Mouse (Mus musculus) myocyte (in vitro differentiated cells): ENCODE data around the gene Astn1.

Source experiments
- E2F4 ChIP-seq: IDR thresholded peaks from one replicate; pipeline ENCODE4 v1.6.1; 2011; ENCODE audit warnings: mild to moderate bottlenecking, control low read depth, moderate library complexity; ENCODE audit not compliant: insufficient read depth
- MAX ChIP-seq: IDR thresholded peaks from one replicate; pipeline ENCODE4 v1.6.1; 2011; ENCODE audit warnings: low read depth, mild to moderate bottlenecking, control low read depth
- POLR2A ChIP-seq: IDR thresholded peaks from one replicate; pipeline ENCODE4 v1.6.1; 2011; ENCODE audit warnings: low read depth, mild to moderate bottlenecking, control low read depth, moderate library complexity; ENCODE audit not compliant: insufficient read length
- POLR2AphosphoS2 ChIP-seq: IDR thresholded peaks from one replicate; pipeline ENCODE4 v1.6.1; 2011; ENCODE audit warnings: low read depth, control low read depth; ENCODE audit not compliant: insufficient read length
- TCF12 ChIP-seq: IDR thresholded peaks from one replicate; pipeline ENCODE4 v1.6.1; 2011; ENCODE audit warnings: mild to moderate bottlenecking, control low read depth; ENCODE audit not compliant: poor library complexity, insufficient read depth, severe bottlenecking

DNA sequence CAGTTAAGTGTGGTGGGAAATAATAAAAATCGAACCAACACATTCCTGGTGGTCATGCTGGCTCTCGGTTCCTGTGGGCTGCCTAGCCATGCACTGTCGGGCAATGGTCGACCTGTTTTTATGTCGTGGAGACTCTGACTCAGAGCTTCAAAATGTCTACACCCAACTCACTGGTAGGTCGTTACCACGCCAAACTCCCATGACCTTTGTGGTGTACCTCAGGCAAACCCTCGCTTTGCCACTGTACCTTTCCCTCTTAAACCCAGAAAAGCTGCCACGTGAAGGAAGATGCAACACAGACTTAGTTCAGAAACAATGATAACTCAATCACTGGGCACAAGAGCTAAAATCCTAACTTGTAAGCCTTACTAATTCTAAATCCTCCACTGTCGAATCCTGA, 244.3 kb downstream of the Astn1 start:
- TF ChIP-seq MAX: no peak
- TF ChIP-seq POLR2AphosphoS2: no peak
- no peak for TF ChIP-seq POLR2A
- TF ChIP-seq TCF12: no peak
- TF ChIP-seq E2F4: no peak
